Comparison of ENCODE assay signal across 8 mouse cellular contexts in genomic region chr1:75521321-75522031, GRCm38 (mm10). TPM values are rescaled to one million over a fixed set of nuclear protein-coding genes. Genes with fewer than 3 reads are reported as not detected.
A peak's percentile ranks its signal among the peaks of the same experiment; 100 is the strongest.
DNase-seq lines count a peak whose midpoint lies in the region; ATAC-seq lines count a peak whose summit lies in the region.

Stk11ip (plus strand) TSS chr1:75521529.

- under 1% methylated on average over 46 of the region's 46 CpGs for WGBS in intestine, embryonic 14.5 days

- DNase-seq in adrenal gland, adult 18-20 months (ENCODE audit: low spot score in 2 of 2): peak; percentile 88 to 89
- peak; percentile 99 for DNase-seq in embryo, embryonic 11 days
- peak; percentile 91 for DNase-seq in gastrocnemius, postnatal 25 days
- peak; percentile 97 for DNase-seq in intestine, embryonic 14.5 days (ENCODE audit: low spot score)
- peak; percentile 89 to 91 for DNase-seq in left cerebral cortex, postnatal 14 days (ENCODE audit: low spot score in 2 of 2)
- DNase-seq in mesoderm, embryonic 11.5 days (ENCODE audit: low read depth, low spot score): peak; percentile 95
- peak; percentile 90 to 91 for DNase-seq in right cerebral cortex, postnatal 36 days (ENCODE audit: low spot score in 2 of 2)
- DNase-seq in yolk sac, embryonic 10.5 days (ENCODE audit: low spot score): peak; percentile 96

- H3K4me3 ChIP-seq in intestine, embryonic 14.5 days (ENCODE audit: low read depth, low read length): peak within 1 kb of the TSS; percentile 72

- H3K27me3 ChIP-seq in intestine, embryonic 14.5 days (replicated peaks; ENCODE audit: control insufficient read depth, insufficient read depth, low read length): no peaks in the 10 kb centered on the region

- H3K4me1 ChIP-seq in intestine, embryonic 14.5 days (replicated peaks; ENCODE audit: control insufficient read depth, insufficient read depth, low read length): peaks cover 28% of the 10 kb centered on the region

- H3K27ac ChIP-seq in intestine, embryonic 14.5 days (ENCODE audit: low read depth): peak within 1 kb of the TSS; percentile 98

- no peaks in the 10 kb centered on the region for H3K9me3 ChIP-seq in intestine, embryonic 14.5 days (ENCODE audit: control insufficient read depth, low read length)

- peaks cover 13% of the 10 kb centered on the region for H3K36me3 ChIP-seq in intestine, embryonic 14.5 days (ENCODE audit: control insufficient read depth, insufficient read depth, low read length)

- peak within 1 kb of the TSS; percentile 51 for H3K9ac ChIP-seq in intestine, embryonic 14.5 days (ENCODE audit: low read length)

- peak; percentile 97 for ATAC-seq in intestine, embryonic 14.5 days (replicated peaks; ENCODE audit: low FRiP score, low TSS enrichment, low read depth)

- intact Hi-C loops in left cerebral cortex, postnatal 14 days (cut with DNase I): no loop called here

- H3K4me2 ChIP-seq in intestine, embryonic 14.5 days (ENCODE audit: low read length): peak within 1 kb of the TSS; percentile 94

RNA-seq across cellular contexts. Expression of gene Stk11ip, which starts in this region (rescaled TPM):
- total RNA-seq in adrenal gland, adult 18-20 months (2021): 10 to 100 TPM; 12.6 to 19.5 TPM
- 1 to 10 TPM; 5.3 to 5.6 TPM for total RNA-seq in gastrocnemius, postnatal 25 days (2021)
- polyA plus RNA-seq in intestine, embryonic 14.5 days (2014; fragmentation: Nextera tagmentation; extraction: Ambion mirVana): 16.3 and 18.7 TPM in 2 replicates
- total RNA-seq in left cerebral cortex, postnatal 14 days (2021): 10 to 100 TPM; 30.6 to 32.7 TPM

Comparison
In these comparisons a context has a peak if more than half of its experiments do, and no peak if none do; other contexts are left out.
1. Peak in every context shown above with its lines: DNase-seq, ATAC-seq, H3K4me3 ChIP-seq and H3K27ac ChIP-seq.